Mouse (Mus musculus) midbrain, postnatal 0 days (tissue): ENCODE measurements around the gene Slc35a2. TPM values are rescaled to one million over a fixed set of nuclear protein-coding genes. Genes with fewer than 3 reads are reported as not detected.
A peak's percentile ranks its signal among the peaks of the same experiment; 100 is the strongest.
"Not testable (repeated sequence)": the region's sequence is repeated elsewhere in the genome, so short reads cannot be mapped to it uniquely, and the experiment has no call there.

ENCODE experiments used
- ATAC-seq: fragments of 200-750 bp; cut with Nextera tagmentation; 2 replicates; pipeline ENCODE4 v1.8.0; 2017; ENCODE audit warnings: moderate number of reproducible peaks, mild to moderate bottlenecking, moderate TSS enrichment, moderate library complexity; ENCODE audit not compliant: low FRiP score
- DNase-seq: peaks from one replicate; pipeline ENCODE4 v3.0.0-alpha.2; 2015; ENCODE audit warnings: low spot score
- H3K27ac ChIP-seq: fragments of 300-500 bp; sonication (generic); 2 replicates; pipeline ENCODE4 v1.5.1; 2014; ENCODE audit warnings: low read depth, mild to moderate bottlenecking, low read length, mixed read lengths
- H3K27me3 ChIP-seq: fragments of 300-500 bp; sonication (generic); 2 replicates; pipeline ENCODE4 v1.6.1; 2014; ENCODE audit warnings: low read length, control low read depth, mixed read lengths; ENCODE audit not compliant: insufficient read depth
- H3K36me3 ChIP-seq: fragments of 300-500 bp; sonication (generic); 2 replicates; pipeline ENCODE4 v1.6.1; 2014; ENCODE audit warnings: low read length, control low read depth, mixed read lengths; ENCODE audit not compliant: insufficient read depth
- H3K4me1 ChIP-seq: fragments of 300-500 bp; sonication (generic); 2 replicates; pipeline ENCODE4 v1.6.1; 2014; ENCODE audit warnings: mild to moderate bottlenecking, control low read depth, antibody characterized with exemption, low read length, mixed read lengths; ENCODE audit not compliant: insufficient read depth
- H3K4me2 ChIP-seq: fragments of 300-500 bp; sonication (generic); 2 replicates; pipeline ENCODE4 v1.6.1; 2014; ENCODE audit warnings: low read depth, mild to moderate bottlenecking, low read length, mixed read lengths; ENCODE audit not compliant: poor library complexity, severe bottlenecking
- H3K4me3 ChIP-seq: fragments of 300-500 bp; sonication (generic); 2 replicates; pipeline ENCODE4 v1.5.1; 2014; ENCODE audit warnings: low read depth, mild to moderate bottlenecking, low read length, moderate library complexity
- H3K9ac ChIP-seq: fragments of 300-500 bp; sonication (generic); replicated peaks from 2 replicates; pipeline ENCODE4 v1.6.1; 2014; ENCODE audit warnings: mild to moderate bottlenecking, low read length, moderate library complexity, mixed read lengths; ENCODE audit not compliant: poor library complexity, severe bottlenecking
- H3K9me3 ChIP-seq: fragments of 300-500 bp; sonication (generic); 2 replicates; pipeline ENCODE4 v1.6.1; 2016; ENCODE audit warnings: low read length, control low read depth
- CTCF ChIP-seq: IDR thresholded peaks from 2 replicates; pipeline ENCODE4 v1.5.1; 2016; ENCODE audit warnings: antibody characterized with exemption, mild to moderate bottlenecking
- WGBS: fragments of 180-500 bp; shearing (Covaris S2); extraction: QIAGEN DNeasy Blood & Tissue Kit; methylation state at CpG from one replicate; pipeline ENCODE4 v1.1.7; 2014; 5-methylcytosine and 5-hydroxymethylcytosine counted together
- polyA plus RNA-seq: library from polyadenylated mRNA; unstranded; fragments of >200 nt; fragmentation: Nextera tagmentation; extraction: Ambion mirVana; gene quantifications from 2 replicates; pipeline ENCODE4 v1.2.1, GENCODE M21; 2015
- total RNA-seq: library from RNA; depleted of rRNA; stranded (reverse); fragments of >200 nt; gene quantifications from 2 replicates; pipeline ENCODE4 v1.2.3, GENCODE M21; 2014

Slc35a2 gene
- total and polyA plus RNA-seq, 2 experiments from 2014 or later, result 42.9 to 67.0 TPM

DNA sequence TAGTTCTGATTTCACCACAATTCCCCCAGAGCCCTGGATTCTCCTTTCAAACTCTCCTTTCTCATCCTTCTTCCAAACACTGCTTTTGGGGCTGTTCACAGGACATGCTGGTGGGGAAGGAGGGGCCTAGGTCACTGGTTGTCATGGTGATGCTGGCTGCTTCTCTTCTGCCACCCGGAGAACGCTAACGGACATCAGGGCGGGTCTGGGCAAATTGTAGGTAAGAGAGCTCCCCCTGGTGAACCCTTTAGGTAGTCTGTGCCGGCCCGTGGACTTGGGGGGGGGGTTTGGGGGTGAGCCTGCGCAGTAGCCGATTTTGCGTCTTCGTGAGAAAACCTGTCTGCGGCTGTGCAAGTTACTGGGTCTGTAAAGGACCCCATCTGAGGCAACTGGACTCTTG lies 4.0 kb upstream of the Slc35a2 start:
- WGBS, result 18% methylated on average over 11 of the region's 11 CpGs
- peak; percentile 53 for ATAC-seq
- TF ChIP-seq CTCF, result peak; percentile 71
- Histone ChIP-seq H3K27ac (no peak overlapping the region), H3K27me3 (no peaks in the 10 kb centered on the region), H3K4me2 (peak overlapping the region; percentile 58), H3K9me3 (no peaks in the 10 kb centered on the region), H3K4me3 (peak overlapping the region; percentile 51), H3K4me1 (no peaks in the 10 kb centered on the region), H3K9ac (no peak overlapping the region), H3K36me3 (no peaks in the 10 kb centered on the region)
- DNase-seq, result peak; percentile 84

DNA sequence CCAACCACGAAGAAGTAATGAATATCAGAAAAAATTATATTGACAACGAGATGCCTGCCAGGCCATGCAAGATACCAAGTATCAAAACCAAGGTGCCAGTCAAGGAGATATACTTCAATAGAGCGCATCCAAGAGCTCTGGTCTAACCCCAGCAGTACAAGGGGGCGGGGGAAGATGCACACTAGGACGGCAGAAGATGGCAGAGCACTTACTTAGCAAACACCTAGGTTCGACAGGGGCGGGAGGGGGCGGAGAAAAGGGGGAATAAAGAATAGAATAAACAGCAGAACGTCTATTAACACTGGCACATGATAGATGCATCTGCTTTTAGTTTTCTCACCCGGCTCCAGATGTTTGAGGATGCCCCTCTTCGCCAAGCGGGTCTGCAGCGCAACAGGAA lies 14.4 kb downstream of the Slc35a2 start:
- Histone ChIP-seq H3K4me2 (peak overlapping the region; percentile 50), H3K4me1 (no peaks in the 10 kb centered on the region), H3K9me3 (no peaks in the 10 kb centered on the region), H3K4me3 (peak overlapping the region; percentile 51), H3K27ac (peak overlapping the region; percentile 83), H3K9ac (peak overlapping the region; percentile 57), H3K36me3 (peaks cover 4% of the 10 kb centered on the region; the same call in 1 of the 2 replicates), H3K27me3 (no peaks in the 10 kb centered on the region)
- no peak for TF ChIP-seq CTCF
- no peak for ATAC-seq
- 26% methylated on average over 13 of the region's 13 CpGs for WGBS
- no peak for DNase-seq

DNA sequence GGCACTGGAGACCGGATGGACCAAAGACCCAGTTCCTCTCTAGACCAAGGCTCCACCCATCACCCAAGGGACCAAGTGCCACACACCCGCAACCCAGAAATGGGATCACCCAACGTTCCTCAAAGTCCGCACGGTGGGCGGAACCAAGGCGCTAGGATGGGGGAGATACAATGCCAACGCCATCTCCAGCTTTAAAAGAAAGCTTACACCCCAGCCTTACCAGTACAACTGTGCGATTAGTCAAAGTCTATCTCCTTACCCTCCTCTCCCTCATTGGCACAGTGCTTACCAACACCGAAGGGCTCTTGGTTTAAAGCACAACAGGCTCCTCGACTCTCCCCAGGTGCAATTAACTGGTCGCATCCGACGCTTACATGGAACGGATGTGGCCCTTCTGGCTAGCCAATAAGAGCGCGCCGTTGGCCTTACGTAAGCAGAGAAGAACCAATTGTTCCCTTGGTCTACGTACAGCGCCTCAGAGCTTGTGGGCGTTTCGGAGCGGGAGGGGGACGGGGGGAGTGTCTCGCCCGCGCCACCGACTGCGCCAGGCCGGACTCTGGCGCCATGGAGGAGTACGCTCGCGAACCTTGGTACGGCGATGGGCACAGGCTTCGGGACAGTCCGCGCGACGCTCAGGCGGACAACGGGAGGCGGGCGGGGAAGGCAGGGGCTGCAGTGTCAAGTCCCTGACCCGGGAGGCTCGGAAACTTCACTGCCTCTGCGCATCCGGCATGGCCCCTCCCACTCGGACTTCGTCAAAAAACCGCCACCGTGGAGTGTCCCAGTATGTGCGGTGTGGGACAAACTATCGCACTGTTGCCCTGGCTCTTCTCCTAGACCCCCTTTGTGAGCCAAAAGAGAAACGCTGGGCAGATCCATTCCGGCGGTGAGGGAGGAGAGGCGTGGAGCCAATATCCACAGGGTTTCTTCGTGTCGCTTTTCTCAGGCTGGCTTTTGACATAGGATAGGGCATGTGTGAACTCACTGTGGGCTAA lies 15.3 kb downstream of the Slc35a2 start, which contains the start of the genes Pqbp1 and Timm17b:
Pqbp1 (minus strand) TSS at position 390 of the 995 bp plus-strand sequence.
Timm17b (plus strand) TSS at position 478 of the 995 bp plus-strand sequence.
- H3K4me2 ChIP-seq, result peak within 1 kb of the TSS; percentile 50
- no peaks in the 10 kb centered on the region for H3K27me3 ChIP-seq

DNA sequence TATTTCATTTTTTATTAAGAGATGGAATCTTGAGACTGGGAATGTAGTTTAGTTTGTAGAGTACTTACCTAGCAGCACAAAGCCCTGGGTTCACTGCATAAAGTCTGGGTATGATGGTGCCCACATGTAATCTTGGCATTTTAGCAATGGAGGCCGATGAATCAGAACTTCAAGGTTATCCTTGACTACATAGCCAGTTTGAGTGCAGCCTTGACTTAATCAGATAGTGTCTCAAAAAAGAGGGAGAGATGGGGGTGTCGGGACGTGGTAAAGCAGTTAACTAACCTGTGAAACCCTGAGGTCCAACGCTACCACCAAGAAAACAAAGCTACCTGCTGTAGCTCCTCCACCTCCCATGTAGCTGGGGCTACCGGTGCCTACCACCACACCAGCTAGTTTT lies 20.6 kb downstream of the Slc35a2 start:
- H3K4me2 ChIP-seq, result no peak overlapping the region
- TF ChIP-seq CTCF, result no peak
- H3K27me3 ChIP-seq, result no peaks in the 10 kb centered on the region
- no peaks in the 10 kb centered on the region for H3K36me3 ChIP-seq
- 90% methylated on average over 5 of the region's 5 CpGs for WGBS
- H3K27ac ChIP-seq, result no peak overlapping the region
- ATAC-seq (no peak), DNase-seq (no peak)
- no peaks in the 10 kb centered on the region for H3K9me3 ChIP-seq
- no peak overlapping the region for H3K9ac ChIP-seq
- H3K4me1 ChIP-seq, result no peaks in the 10 kb centered on the region
- no peak overlapping the region for H3K4me3 ChIP-seq

More for the DNA sequence above, 15.3 kb downstream of the Slc35a2 start, which contains the start of the genes Pqbp1 and Timm17b:
- 19% methylated on average over 60 of the region's 62 CpGs for WGBS
- Histone ChIP-seq H3K27ac (peak within 1 kb of the TSS; percentile 83), H3K4me3 (peak within 1 kb of the TSS; percentile 51), H3K36me3 (peaks cover 4% of the 10 kb centered on the region; the same call in 1 of the 2 replicates), H3K4me1 (no peaks in the 10 kb centered on the region), H3K9ac (peak within 1 kb of the TSS; percentile 57), H3K9me3 (no peaks in the 10 kb centered on the region)
- ATAC-seq (peak; percentile 98), DNase-seq (peak; percentile 97)
- no peak for TF ChIP-seq CTCF

DNA sequence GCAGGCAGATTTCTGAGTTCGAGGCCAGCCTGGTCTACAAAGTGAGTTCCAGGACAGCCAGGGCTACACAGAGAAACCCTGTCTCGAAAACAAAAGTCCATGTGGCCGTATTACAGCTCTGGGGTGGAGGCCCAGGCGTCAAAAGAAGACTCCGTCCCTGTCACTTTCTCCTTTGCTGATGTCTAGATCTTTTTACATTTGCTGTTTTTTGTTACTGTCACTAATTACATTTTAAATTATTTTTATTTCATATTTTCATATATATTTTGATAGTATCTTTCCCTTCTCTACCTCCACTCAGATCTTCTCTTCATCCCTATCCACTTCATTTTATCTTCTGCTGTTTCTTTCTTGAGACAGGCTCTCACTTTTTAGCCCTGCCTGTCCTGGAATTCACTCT lies 23.9 kb downstream of the Slc35a2 start, which contains the start of gene Gm10491:
Gm10491 (minus strand) TSS at position 101 of the 400 bp plus-strand sequence.
- H3K4me2 ChIP-seq, result no peak within 1 kb of the TSS
- no peak for TF ChIP-seq CTCF
- DNase-seq, result no peak
- no peaks in the 10 kb centered on the region for H3K9me3 ChIP-seq
- no peak within 1 kb of the TSS for H3K9ac ChIP-seq
- WGBS, result 91% methylated on average over 5 of the region's 5 CpGs
- H3K27me3 ChIP-seq, result no peaks in the 10 kb centered on the region
- no peaks in the 10 kb centered on the region for H3K36me3 ChIP-seq
- no peaks in the 10 kb centered on the region for H3K4me1 ChIP-seq
- no peak for ATAC-seq
- no peak within 1 kb of the TSS for H3K27ac ChIP-seq
- no peak within 1 kb of the TSS for H3K4me3 ChIP-seq

DNA sequence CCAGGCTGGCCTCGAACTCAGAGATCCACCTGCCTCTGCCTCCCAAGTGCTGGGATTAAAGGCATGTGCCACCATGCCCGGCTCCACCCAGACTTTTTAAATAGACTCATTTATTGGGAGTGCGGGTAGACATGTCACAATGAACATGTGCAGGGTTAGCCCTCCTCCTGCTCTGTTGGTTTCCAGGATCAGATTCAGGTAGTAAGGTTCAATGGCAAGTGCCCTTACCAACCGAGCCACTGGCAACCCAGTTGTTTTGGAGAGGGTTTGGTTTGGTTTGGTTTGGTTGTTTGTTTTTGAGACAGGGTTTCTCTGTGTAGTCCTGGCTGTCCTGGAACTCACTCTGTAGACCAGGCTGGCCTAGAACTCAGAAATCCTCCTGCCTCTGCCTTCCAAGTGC lies 25.4 kb downstream of the Slc35a2 start, which contains the start of gene Gm10490:
Gm10490 (plus strand) TSS at position 301 of the 400 bp plus-strand sequence.
- not testable (repeated sequence) for H3K4me2 ChIP-seq, H3K27me3 ChIP-seq, H3K4me1 ChIP-seq, H3K4me3 ChIP-seq, H3K27ac ChIP-seq, ATAC-seq, H3K9ac ChIP-seq, DNase-seq, H3K9me3 ChIP-seq, H3K36me3 ChIP-seq
- 94% methylated on average over 4 of the region's 4 CpGs for WGBS
